Mouse (Mus musculus) hindbrain, embryonic 10.5 days (tissue): ENCODE measurements around the gene Asb17. TPM values are rescaled to one million over a fixed set of nuclear protein-coding genes. Genes with fewer than 3 reads are reported as not detected.

Source experiments
- DNase-seq: peaks from one replicate; pipeline ENCODE4 v3.0.0-alpha.2; 2017; ENCODE audit warnings: low spot score
- H3K27ac ChIP-seq: fragments of 300-500 bp; sonication (generic); 2 replicates; pipeline ENCODE4 v1.5.1; 2016; ENCODE audit warnings: mild to moderate bottlenecking, moderate library complexity
- H3K27me3 ChIP-seq: fragments of 300-500 bp; sonication (generic); 2 replicates; pipeline ENCODE4 v1.6.1; 2016; ENCODE audit warnings: mild to moderate bottlenecking; ENCODE audit not compliant: poor library complexity, insufficient read depth, severe bottlenecking
- H3K36me3 ChIP-seq: fragments of 300-500 bp; sonication (generic); 2 replicates; pipeline ENCODE4 v1.6.1; 2016; ENCODE audit warnings: mild to moderate bottlenecking, moderate library complexity
- H3K4me1 ChIP-seq: fragments of 300-500 bp; sonication (generic); replicated peaks from 2 replicates; pipeline ENCODE4 v1.6.1; 2016; ENCODE audit warnings: mild to moderate bottlenecking
- H3K4me3 ChIP-seq: fragments of 300-500 bp; sonication (generic); 2 replicates; pipeline ENCODE4 v1.5.1; 2016; ENCODE audit warnings: mild to moderate bottlenecking, moderate library complexity
- H3K9me3 ChIP-seq: fragments of 300-500 bp; sonication (generic); 2 replicates; pipeline ENCODE4 v1.6.1; 2016; ENCODE audit warnings: mild to moderate bottlenecking, moderate library complexity
- WGBS: fragments of 180-500 bp; shearing (Covaris S2); methylation state at CpG from one replicate; pipeline ENCODE4 v1.1.7; 2016; 5-methylcytosine and 5-hydroxymethylcytosine counted together
- polyA plus RNA-seq: library from polyadenylated mRNA; unstranded; fragments of >200 nt; fragmentation: Nextera tagmentation; extraction: Ambion mirVana; gene quantifications from 2 replicates; pipeline ENCODE4 v1.2.1, GENCODE M21; 2016

Gene Asb17
- polyA plus RNA-seq = 0.39 and 0.65 TPM in 2 replicates

DNA sequence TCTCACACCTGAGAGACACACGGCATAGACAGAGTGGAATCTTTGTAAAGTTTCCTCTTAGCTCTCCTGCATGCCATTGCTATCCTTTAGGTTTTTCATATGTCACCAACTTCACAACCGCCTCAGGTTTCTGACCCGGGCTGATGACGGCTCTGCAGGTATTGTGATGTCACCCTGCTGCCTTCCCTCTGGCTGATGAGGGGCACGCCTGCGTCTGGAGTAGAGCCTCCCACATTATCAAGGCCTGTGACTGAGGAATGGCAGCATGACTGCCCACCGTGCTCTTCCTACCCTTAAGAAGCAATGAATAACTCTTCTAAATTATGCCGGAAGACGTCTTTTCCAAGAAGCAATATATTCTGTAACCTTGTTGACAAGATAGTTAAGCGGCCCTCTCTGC lies at the start of gene Asb17:
Gene Asb17 (plus strand): TSS at position 180 of the 400 bp plus-strand sequence.
- Histone ChIP-seq H3K4me1 (no peaks in the 10 kb centered on the region), H3K27me3 (no peaks in the 10 kb centered on the region), H3K36me3 (no peaks in the 10 kb centered on the region), H3K4me3 (no peak within 1 kb of the TSS), H3K27ac (no peak within 1 kb of the TSS), H3K9me3 (no peaks in the 10 kb centered on the region)
- no peak for DNase-seq
- WGBS = 85% methylated on average over 10 of the region's 10 CpGs

DNA sequence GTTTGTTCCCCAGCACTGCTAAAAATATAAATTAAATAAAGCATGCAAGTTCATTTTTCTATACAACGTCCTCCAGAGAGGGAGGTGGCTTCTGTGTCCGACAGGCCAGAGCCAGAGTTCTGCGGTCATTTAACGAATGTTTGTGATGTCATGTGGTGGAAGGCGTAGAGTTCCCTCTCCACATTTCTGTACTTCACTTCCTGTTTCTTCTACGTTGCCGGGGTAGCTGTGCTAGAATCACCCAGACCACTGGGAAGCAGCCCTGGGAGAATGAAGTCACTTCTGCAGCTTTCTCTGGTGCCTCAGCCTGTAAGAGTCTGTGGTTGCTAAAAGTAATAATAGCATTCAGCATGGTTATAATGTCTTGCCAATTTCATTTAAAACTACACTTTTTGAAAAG lies 46.4 kb upstream of the Asb17 start:
- H3K4me1 ChIP-seq = peaks cover 5% of the 10 kb centered on the region; the same call in 1 of the 2 replicates
- no peak for DNase-seq
- WGBS = 79% methylated on average over 7 of the region's 7 CpGs
- no peak overlapping the region for H3K27ac ChIP-seq
- H3K36me3 ChIP-seq = no peaks in the 10 kb centered on the region
- no peaks in the 10 kb centered on the region for H3K9me3 ChIP-seq
- H3K4me3 ChIP-seq = no peak overlapping the region
- H3K27me3 ChIP-seq = no peaks in the 10 kb centered on the region

DNA sequence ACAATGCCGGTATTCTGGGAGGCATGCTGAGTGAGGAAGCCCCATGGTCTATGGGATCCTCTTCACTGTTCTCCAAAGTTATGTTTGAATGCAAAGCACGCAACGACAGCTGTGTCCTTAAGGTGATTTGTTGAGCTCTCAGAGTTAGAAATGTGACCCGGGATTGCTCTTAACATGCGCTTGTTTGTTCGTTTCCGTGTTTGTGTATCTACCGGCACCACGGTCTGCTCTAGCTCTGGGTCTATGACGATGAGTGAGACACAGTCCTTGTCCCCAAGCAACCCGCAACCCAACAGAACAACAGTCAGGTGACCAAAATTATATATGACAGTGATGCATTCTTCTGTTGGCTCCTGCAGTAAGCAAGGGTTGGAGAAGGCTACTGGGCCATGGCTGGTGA lies 44.4 kb upstream of the Asb17 start:
- Histone ChIP-seq H3K27me3 (no peaks in the 10 kb centered on the region), H3K4me1 (peaks cover 5% of the 10 kb centered on the region; the same call in 1 of the 2 replicates), H3K9me3 (no peaks in the 10 kb centered on the region), H3K36me3 (no peaks in the 10 kb centered on the region), H3K4me3 (no peak overlapping the region), H3K27ac (no peak overlapping the region)
- 96% methylated on average over 11 of the region's 11 CpGs for WGBS
- no peak for DNase-seq

- H3K4me3 ChIP-seq = no peak overlapping the region
- no peaks in the 10 kb centered on the region for H3K27me3 ChIP-seq
- no peaks in the 10 kb centered on the region for H3K36me3 ChIP-seq
- H3K4me1 ChIP-seq = peaks cover 5% of the 10 kb centered on the region; the same call in 1 of the 2 replicates
- no peak for DNase-seq
- no peak overlapping the region for H3K27ac ChIP-seq
- 86% methylated on average over 5 of the region's 5 CpGs for WGBS
- no peaks in the 10 kb centered on the region for H3K9me3 ChIP-seq
Measured at GRCm38 (mm10) chr3:153800690-153801089, 43.3 kb upstream of the Asb17 start.

- H3K4me3 ChIP-seq = no peak overlapping the region
- 87% methylated on average over 6 of the region's 6 CpGs for WGBS
- no peak for DNase-seq
- H3K36me3 ChIP-seq = no peaks in the 10 kb centered on the region
- H3K27me3 ChIP-seq = no peaks in the 10 kb centered on the region
- no peaks in the 10 kb centered on the region for H3K9me3 ChIP-seq
- peaks cover 13% of the 10 kb centered on the region for H3K4me1 ChIP-seq
- peak overlapping the region; percentile 6; the same call in 1 of the 2 replicates for H3K27ac ChIP-seq
Measured at GRCm38 (mm10) chr3:153801541-153801940, 42.5 kb upstream of the Asb17 start.

DNA sequence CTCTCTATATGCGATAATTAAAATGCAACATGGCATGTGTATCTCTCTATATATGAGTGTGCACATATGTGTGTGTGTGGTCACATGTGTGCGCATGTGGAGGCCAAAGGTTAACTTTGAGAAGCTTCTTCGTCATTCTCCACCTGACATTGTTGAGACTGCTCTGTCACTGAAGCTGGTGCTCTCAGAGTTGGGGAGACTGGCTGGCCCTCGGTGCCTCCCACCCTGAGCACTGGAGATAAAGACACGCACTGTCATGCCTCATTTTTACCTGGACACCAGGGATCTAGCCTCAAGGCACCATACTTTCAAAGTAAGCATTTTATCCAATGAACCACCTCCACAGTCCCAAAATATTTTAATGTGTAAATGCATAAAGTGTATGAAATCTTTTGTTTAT lies 41.4 kb upstream of the Asb17 start:
- Histone ChIP-seq H3K4me3 (no peak overlapping the region), H3K27me3 (no peaks in the 10 kb centered on the region)
- whole genome bisulfite sequencing = 90% methylated on average over 5 of the region's 5 CpGs

DNA sequence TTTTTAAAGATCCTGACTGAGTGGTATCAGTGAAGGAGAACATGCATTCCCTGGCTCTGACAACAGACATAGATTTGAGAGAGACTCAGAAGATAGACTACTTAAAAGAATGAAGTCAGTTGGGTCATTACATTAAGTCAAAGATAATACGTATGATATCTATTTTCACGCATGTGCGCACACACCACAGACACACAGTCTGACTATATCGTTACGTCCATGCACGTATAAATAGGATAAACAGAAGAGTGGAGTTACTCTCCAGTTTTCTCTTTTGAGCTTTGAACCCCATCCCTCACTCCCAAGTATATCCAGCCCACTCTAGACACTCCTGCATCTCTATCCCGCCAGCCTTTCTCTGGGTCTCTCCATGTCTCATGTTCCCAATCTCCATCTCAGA lies 40.0 kb upstream of the Asb17 start:
- no peaks in the 10 kb centered on the region for H3K27me3 ChIP-seq
- H3K36me3 ChIP-seq = no peaks in the 10 kb centered on the region
- WGBS = 96% methylated on average over 7 of the region's 7 CpGs
- no peak overlapping the region for H3K4me3 ChIP-seq
- H3K9me3 ChIP-seq = no peaks in the 10 kb centered on the region
- H3K4me1 ChIP-seq = peaks cover 11% of the 10 kb centered on the region
- H3K27ac ChIP-seq = no peak overlapping the region
- no peak for DNase-seq

More for the DNA sequence above, 41.4 kb upstream of the Asb17 start:
- peaks cover 16% of the 10 kb centered on the region for H3K4me1 ChIP-seq
- no peak for DNase-seq
- no peaks in the 10 kb centered on the region for H3K9me3 ChIP-seq
- no peak overlapping the region for H3K27ac ChIP-seq
- no peaks in the 10 kb centered on the region for H3K36me3 ChIP-seq

DNA sequence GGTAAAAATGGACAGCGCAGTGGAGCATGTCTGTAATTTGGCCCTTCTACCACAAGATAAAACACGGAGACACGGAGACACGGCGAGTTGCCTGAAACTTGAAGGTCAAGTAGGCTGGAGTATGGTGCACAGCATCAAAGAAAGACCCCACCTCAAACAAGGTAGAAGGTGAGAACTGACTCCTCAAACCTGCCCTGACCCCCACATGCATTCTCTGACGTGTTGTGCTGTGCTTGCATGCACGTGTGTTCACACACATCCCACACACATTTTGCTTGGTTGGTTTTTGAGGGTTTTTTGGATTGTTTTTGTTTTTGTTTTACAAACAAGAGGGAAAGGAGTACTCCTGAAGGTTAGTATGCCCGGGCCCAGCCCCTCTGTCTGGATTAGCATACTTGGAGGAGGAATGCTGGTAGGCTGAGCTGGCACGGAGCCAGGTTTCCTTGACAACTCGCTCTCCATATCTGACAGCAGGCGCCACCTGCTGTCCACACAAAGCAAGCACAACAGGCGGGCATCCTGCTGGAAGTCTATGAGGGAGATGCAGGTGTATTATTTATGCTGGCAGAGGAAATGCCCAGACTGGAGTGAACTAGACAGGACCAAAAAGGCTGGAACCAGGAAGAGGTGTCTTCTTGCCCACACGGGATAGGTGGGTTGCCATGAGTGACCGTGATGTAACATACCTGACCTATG lies 37.8 kb upstream of the Asb17 start:
- 38% methylated on average over 14 of the region's 14 CpGs for WGBS
- peak; percentile 93 for DNase-seq
- Histone ChIP-seq H3K27me3 (no peaks in the 10 kb centered on the region), H3K36me3 (no peaks in the 10 kb centered on the region), H3K4me1 (peaks cover 15% of the 10 kb centered on the region), H3K4me3 (no peak overlapping the region), H3K27ac (peak overlapping the region; percentile 57; the same call in 1 of the 2 replicates), H3K9me3 (no peaks in the 10 kb centered on the region)

- WGBS = 89% methylated on average over 9 of the region's 9 CpGs
- Histone ChIP-seq H3K4me3 (no peak overlapping the region), H3K27me3 (no peaks in the 10 kb centered on the region), H3K27ac (0 out of 2 replicates have a peak overlapping the region, but pooled peaks have one; percentile 45), H3K36me3 (no peaks in the 10 kb centered on the region), H3K9me3 (no peaks in the 10 kb centered on the region), H3K4me1 (peaks cover 15% of the 10 kb centered on the region)
- no peak for DNase-seq
Measured at GRCm38 (mm10) chr3:153806773-153807443, 37.1 kb upstream of the Asb17 start.

GRCm38 (mm10) chr3:153807444-153808149 lies 36.4 kb upstream of the Asb17 start:
- peak overlapping the region; percentile 45; the same call in 1 of the 2 replicates for H3K27ac ChIP-seq
- WGBS = 90% methylated on average over 9 of the region's 9 CpGs
- peaks cover 15% of the 10 kb centered on the region for H3K4me1 ChIP-seq
- no peak overlapping the region for H3K4me3 ChIP-seq
- no peaks in the 10 kb centered on the region for H3K27me3 ChIP-seq
- no peaks in the 10 kb centered on the region for H3K36me3 ChIP-seq
- no peak for DNase-seq
- H3K9me3 ChIP-seq = no peaks in the 10 kb centered on the region

DNA sequence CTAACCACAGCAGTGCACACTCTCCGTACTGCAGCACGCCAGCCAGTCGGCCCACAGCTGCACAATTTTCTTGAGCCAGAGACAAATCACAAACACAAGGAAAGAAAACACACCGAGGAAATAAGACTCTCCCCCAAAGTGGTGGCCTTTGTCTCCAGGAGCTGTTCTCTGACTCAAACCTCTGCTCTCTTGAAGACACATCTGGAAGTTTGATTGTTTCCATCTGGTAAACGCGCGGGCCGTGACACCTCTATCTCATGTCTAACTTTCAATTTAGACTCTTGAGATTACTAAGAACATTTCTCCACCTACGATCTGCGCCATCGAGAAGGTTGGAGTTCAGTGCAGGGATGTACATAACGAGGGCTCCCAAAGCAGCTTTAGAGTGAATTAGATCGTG lies 35.6 kb upstream of the Asb17 start:
- peak; percentile 14 for DNase-seq
- Histone ChIP-seq H3K27ac (peak overlapping the region; percentile 45; the same call in 1 of the 2 replicates), H3K4me3 (no peak overlapping the region), H3K4me1 (peaks cover 15% of the 10 kb centered on the region), H3K36me3 (no peaks in the 10 kb centered on the region), H3K9me3 (no peaks in the 10 kb centered on the region), H3K27me3 (no peaks in the 10 kb centered on the region)
- 75% methylated on average over 13 of the region's 13 CpGs for WGBS

DNA sequence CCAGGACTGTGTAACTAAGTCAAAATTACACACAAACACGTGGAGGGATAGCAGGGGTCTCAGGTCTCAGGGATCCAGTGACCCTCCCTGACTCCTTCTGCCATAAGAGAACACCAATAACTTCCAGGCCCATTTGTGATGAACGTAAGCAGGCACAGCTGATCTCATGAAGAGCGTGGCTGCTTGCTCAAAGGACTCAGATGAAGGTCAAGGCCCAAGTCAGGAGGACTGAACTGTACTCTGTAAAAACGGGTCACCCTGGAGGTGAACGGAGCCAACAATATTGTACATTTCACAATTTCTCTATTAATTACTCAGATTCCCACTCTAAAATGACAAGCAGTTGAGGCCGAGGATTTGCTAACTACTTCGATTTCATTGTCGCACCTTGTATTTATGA lies 30.0 kb upstream of the Asb17 start:
- no peak overlapping the region for H3K27ac ChIP-seq
- H3K4me1 ChIP-seq = peaks cover 4% of the 10 kb centered on the region; the same call in 1 of the 2 replicates
- H3K27me3 ChIP-seq = no peaks in the 10 kb centered on the region
- WGBS = 91% methylated on average over 8 of the region's 8 CpGs
- no peak for DNase-seq
- no peaks in the 10 kb centered on the region for H3K9me3 ChIP-seq
- no peak overlapping the region for H3K4me3 ChIP-seq
- no peaks in the 10 kb centered on the region for H3K36me3 ChIP-seq
